Mouse (Mus musculus): ENCODE measurements around the gene Polm. TPM values are rescaled to one million over a fixed set of nuclear protein-coding genes. Genes with fewer than 3 reads are reported as not detected.
"Not testable (repeated sequence)": the region's sequence is repeated elsewhere in the genome, so short reads cannot be mapped to it uniquely, and the experiment has no call there.

The Polm gene
- polyA plus RNA-seq, 1 experiment: 34.2 TPM

DNA sequence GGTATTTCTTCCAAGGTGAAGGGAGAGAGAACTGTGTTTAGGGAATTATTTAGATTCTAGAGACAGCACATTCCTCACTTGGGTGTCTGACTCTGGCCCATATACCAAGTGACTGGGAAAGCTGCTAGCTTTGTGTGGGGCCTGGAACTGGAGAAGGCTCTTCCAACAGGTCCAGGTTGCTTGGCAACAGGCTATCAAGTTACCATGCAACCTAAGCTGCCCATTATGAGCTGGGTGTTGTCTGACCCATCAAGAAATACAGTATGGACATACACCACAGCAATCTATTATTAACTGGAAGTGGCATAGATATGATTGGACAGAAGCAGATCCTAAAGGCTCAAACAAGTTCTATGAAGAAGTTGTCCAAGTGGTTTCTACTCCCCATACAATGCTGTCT is 12.4 kb downstream of the Polm start:
- Histone ChIP-seq H3K4me3 (replicated peaks; ENCODE audit: extremely low read depth, low read depth, low read length) (no peak overlapping the region), H3K4me1 (ENCODE audit: control insufficient read depth, insufficient read depth, low read length) (no peaks in the 10 kb centered on the region)
- no peak for DNase-seq
- TF ChIP-seq CTCF (IDR thresholded peaks at IDR 0.05; ENCODE audit: insufficient read depth, low read length) (no peak), POLR2A (IDR thresholded peaks at IDR 0.05; ENCODE audit: borderline replicate concordance, extremely low read depth, low read depth, low read length) (no peak)

DNA sequence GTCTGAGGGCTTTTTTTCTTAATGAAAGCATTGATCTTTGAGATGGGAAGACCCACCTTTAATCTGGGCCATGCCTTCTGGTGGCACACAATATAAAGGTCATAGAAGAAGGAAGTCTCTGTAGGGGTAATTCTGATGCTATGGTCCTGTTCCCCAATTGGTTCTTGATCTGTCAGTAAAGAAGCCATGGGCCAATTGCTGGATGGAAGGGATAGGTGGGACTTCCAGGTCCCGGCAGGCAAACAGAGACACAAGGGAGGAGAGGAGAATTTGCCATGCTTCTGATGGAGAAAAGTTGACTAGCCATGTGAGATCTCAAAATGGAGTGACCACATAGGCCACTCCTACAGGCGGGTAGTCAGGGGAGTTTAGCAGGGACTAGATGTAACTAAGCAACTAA is 18.6 kb downstream of the Polm start:
- no peaks in the 10 kb centered on the region for H3K4me1 ChIP-seq (ENCODE audit: control insufficient read depth, insufficient read depth, low read length)
- TF ChIP-seq POLR2A (IDR thresholded peaks at IDR 0.05; ENCODE audit: borderline replicate concordance, extremely low read depth, low read depth, low read length): no peak
- TF ChIP-seq CTCF (IDR thresholded peaks at IDR 0.05; ENCODE audit: insufficient read depth, low read length): no peak
- 60% methylated on average over 2 of the region's 2 CpGs for WGBS

DNA sequence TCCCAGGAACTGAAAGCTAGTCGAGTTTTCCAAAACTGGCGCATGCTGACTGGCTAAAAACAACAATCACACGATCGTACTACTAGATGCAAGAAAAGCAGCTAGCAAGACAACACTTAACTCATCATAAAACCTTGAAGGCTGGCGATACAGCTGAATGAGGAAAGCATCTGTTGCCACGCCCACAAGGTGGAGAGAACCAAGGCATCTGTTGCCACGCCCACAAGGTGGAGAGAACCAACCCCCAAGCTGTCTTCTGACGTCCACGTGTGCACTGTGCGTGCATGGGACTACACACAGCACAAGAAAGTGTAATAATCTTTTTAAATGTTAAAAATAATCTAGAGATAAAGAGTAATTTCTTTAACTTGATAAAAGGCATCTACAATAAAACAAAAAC is 24.4 kb downstream of the Polm start:
- no peak for DNase-seq
- TF ChIP-seq POLR2A (IDR thresholded peaks at IDR 0.05; ENCODE audit: borderline replicate concordance, extremely low read depth, low read depth, low read length): no peak
- no peak for TF ChIP-seq CTCF (IDR thresholded peaks at IDR 0.05; ENCODE audit: insufficient read depth, low read length)
- no peak overlapping the region for H3K4me3 ChIP-seq (replicated peaks; ENCODE audit: extremely low read depth, low read depth, low read length)
- WGBS: 64% methylated on average over 10 of the region's 10 CpGs
- H3K4me1 ChIP-seq (ENCODE audit: control insufficient read depth, insufficient read depth, low read length): no peaks in the 10 kb centered on the region

More for the DNA sequence above, 18.6 kb downstream of the Polm start:
- DNase-seq: no peak
- no peak overlapping the region for H3K4me3 ChIP-seq (replicated peaks; ENCODE audit: extremely low read depth, low read depth, low read length)

DNA sequence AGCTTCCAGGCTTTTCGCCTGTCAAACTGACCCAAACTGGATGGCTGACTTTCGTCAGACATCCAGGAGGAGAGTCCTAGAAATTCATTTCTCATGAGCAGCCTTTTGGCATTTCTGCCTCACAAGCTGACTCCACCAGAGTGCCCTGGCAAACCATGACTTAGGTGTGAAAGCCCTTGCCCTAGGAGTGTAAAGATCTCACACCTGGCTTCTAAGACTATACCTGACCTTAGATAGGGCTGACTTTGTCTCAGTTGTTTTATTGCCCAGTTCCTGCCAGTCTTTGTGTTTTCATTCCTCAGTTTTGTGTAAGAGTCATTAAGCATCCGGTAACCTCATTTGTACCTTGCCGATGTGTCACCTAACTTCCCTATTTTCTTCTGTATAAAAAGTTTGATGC is 28.3 kb downstream of the Polm start:
- WGBS: 87% methylated on average over 4 of the region's 4 CpGs
- DNase-seq; H3K4me3 ChIP-seq (replicated peaks; ENCODE audit: extremely low read depth, low read depth, low read length); H3K4me1 ChIP-seq (ENCODE audit: control insufficient read depth, insufficient read depth, low read length): not testable (repeated sequence)

DNA sequence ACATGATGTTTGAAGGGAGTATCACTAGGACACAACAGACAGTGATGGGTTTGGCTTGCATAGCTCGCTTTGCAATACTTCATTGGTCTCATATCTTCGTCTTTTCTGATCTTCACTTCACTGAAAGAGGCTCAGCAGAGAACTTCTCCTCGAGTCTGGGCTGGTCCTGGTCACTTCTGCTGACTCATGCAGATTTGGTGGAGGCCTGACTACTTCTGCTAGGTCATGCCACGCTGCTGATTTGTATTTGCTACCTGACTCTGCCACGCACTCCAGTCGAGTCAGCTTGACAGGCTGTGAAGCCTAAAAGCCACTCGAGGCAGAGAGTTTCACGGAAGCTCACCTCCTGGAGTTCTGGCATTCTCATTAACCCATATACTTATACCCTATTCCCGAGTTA is 29.9 kb downstream of the Polm start:
- DNase-seq: no peak
- Histone ChIP-seq H3K4me3 (replicated peaks; ENCODE audit: extremely low read depth, low read depth, low read length) (no peak overlapping the region), H3K4me1 (ENCODE audit: control insufficient read depth, insufficient read depth, low read length) (peaks cover under 1% of the 10 kb centered on the region; the same call in 1 of the 2 replicates)
- 86% methylated on average over 9 of the region's 9 CpGs for WGBS
- no peak for TF ChIP-seq POLR2A (IDR thresholded peaks at IDR 0.05; ENCODE audit: borderline replicate concordance, extremely low read depth, low read depth, low read length)
- TF ChIP-seq CTCF (IDR thresholded peaks at IDR 0.05; ENCODE audit: insufficient read depth, low read length): no peak

DNA sequence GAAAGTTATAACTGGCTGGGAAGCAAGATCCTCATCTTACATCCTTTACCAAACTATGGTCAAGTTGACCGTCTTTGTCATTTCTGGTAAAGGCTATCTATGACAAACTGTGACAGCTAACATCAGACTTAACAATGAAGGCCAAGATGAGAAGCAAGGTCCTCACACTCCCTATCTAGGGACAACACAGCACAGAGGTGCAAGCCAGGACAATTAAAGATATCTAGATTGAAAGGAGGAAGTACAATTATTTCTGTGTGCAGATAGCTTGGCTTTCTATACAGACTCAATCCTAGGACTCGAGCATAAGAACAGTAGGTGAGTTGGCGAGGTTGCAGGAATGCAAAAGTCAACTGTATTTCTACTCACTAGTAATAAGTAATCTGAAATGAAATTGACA is 32.1 kb downstream of the Polm start:
- no peak for DNase-seq
- Histone ChIP-seq H3K4me1 (ENCODE audit: control insufficient read depth, insufficient read depth, low read length) (peaks cover 9% of the 10 kb centered on the region; the same call in 1 of the 2 replicates), H3K4me3 (replicated peaks; ENCODE audit: extremely low read depth, low read depth, low read length) (no peak overlapping the region)
- no peak for TF ChIP-seq CTCF (IDR thresholded peaks at IDR 0.05; ENCODE audit: insufficient read depth, low read length)
- no peak for TF ChIP-seq POLR2A (IDR thresholded peaks at IDR 0.05; ENCODE audit: borderline replicate concordance, extremely low read depth, low read depth, low read length)
- 71% methylated on average over 3 of the region's 3 CpGs for WGBS

DNA sequence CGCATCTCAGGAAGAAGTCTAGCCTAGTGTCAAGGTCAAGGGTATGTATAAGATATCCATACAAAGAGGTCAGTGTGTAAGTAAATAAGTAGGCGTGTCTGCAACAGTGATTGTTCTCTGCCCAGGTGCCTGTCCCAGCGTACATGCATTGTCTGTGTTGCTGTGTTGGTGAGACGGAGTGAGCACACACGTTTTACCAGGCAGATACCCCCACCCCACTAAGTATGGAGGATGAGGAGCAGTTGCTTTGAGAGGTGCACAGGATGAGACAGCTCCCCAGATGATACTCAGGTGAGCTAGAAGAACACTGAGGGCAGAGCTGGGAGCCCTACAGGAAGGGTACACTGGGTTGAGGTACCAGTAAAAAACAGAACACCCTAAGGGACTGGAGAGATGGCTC is 33.6 kb downstream of the Polm start:
- TF ChIP-seq CTCF (IDR thresholded peaks at IDR 0.05; ENCODE audit: insufficient read depth, low read length) (no peak), POLR2A (IDR thresholded peaks at IDR 0.05; ENCODE audit: borderline replicate concordance, extremely low read depth, low read depth, low read length) (no peak)
- WGBS: 46% methylated on average over 5 of the region's 5 CpGs
- Histone ChIP-seq H3K4me3 (replicated peaks; ENCODE audit: extremely low read depth, low read depth, low read length) (no peak overlapping the region), H3K4me1 (ENCODE audit: control insufficient read depth, insufficient read depth, low read length) (peaks cover 15% of the 10 kb centered on the region)
- no peak for DNase-seq

DNA sequence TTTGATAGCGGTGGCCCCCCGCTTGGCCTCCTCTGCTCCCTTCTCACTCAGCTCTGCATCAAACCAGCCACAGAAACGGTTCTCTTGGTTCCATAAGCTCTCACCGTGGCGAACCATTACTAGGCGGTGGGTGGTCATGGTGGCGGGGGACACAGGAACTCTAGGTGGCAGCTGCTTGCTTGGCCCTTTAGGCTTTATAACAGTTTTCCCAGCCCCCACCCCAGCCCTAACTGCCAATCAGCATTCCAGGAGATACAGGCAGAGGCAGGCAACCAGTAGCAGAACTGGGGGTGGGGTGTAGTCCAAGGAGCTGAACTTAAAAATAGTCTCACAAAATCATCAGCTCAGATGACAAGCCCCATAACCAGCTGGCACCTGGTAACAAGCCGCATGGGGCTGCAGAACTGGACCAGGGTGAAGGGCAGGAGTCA is 34.2 kb downstream of the Polm start, which contains the start of gene Pgam2:
Gene Pgam2 (minus strand): TSS at position 183 of the 431 bp plus-strand sequence.
- TF ChIP-seq CTCF (IDR thresholded peaks at IDR 0.05; ENCODE audit: insufficient read depth, low read length) (no peak), POLR2A (IDR thresholded peaks at IDR 0.05; ENCODE audit: borderline replicate concordance, extremely low read depth, low read depth, low read length) (0 out of 2 replicates have a peak, but pooled peaks have one; percentile 15)
- WGBS: 38% methylated on average over 8 of the region's 8 CpGs
- Histone ChIP-seq H3K4me1 (ENCODE audit: control insufficient read depth, insufficient read depth, low read length) (peaks cover 15% of the 10 kb centered on the region), H3K4me3 (replicated peaks; ENCODE audit: extremely low read depth, low read depth, low read length) (no peak within 1 kb of the TSS)
- no peak for DNase-seq

DNA sequence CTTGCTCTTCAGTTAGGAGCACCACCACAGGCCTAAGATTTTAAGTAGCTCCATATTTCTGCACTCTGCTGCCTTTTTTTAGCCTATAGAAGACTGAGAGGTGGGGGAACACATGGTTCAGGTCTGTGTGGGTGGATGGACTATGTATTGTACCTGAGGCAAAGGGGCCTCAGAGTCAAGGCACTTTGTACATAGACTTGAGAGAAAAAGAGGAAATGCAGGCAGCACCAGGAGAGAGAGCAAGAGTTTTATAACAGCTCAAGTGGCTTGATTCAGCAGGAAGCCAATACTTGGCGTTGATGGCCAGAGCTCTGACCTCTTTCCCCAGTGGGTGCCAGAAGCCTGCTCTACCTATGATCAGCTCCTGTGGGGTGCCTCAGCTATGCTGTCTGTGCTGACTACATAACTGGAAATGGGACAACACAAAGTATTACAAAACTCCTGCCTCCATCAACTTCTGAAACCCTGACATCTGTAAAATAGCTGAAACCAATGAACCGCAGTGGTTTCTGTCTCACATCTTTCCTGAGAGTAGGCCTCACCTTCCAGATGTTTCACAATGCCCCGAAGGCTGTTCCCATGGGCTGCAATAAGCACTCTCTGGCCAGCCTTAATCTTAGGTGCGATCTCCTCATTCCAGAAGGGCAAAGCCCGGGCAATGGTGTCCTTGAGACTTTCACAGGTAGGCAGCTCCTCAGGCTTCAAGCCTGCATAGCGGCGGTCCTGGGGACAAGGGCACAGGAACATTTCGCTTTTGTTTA is 35.2 kb downstream of the Polm start:
- Histone ChIP-seq H3K4me1 (ENCODE audit: control insufficient read depth, insufficient read depth, low read length) (peaks cover 15% of the 10 kb centered on the region), H3K4me3 (replicated peaks; ENCODE audit: extremely low read depth, low read depth, low read length) (no peak overlapping the region)
- no peak for DNase-seq
- TF ChIP-seq CTCF (IDR thresholded peaks at IDR 0.05; ENCODE audit: insufficient read depth, low read length) (no peak), POLR2A (IDR thresholded peaks at IDR 0.05; ENCODE audit: borderline replicate concordance, extremely low read depth, low read depth, low read length) (no peak)
- WGBS: 45% methylated on average over 8 of the region's 8 CpGs

DNA sequence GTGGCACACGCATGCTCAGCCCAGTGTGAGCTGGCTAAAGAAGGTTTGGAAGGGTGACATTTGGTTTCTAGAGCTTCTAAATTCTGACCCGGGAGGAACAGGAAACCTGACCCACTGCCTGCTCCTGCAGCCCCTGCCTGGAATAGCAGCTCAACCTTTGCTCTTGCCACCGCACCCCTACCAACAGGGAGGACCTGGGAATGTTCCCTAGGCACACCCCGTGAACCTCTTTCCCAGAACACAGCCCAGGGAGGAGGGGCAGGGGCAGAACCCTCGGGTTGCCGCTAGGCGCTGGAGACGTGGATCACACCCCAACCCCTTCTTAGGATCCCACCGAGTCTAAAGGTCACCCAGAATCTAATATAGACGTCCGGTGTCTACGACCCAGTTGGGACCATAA is 35.8 kb downstream of the Polm start:
- Histone ChIP-seq H3K4me3 (replicated peaks; ENCODE audit: extremely low read depth, low read depth, low read length) (no peak overlapping the region), H3K4me1 (ENCODE audit: control insufficient read depth, insufficient read depth, low read length) (peaks cover 15% of the 10 kb centered on the region)
- 62% methylated on average over 12 of the region's 12 CpGs for WGBS
- TF ChIP-seq POLR2A (IDR thresholded peaks at IDR 0.05; ENCODE audit: borderline replicate concordance, extremely low read depth, low read depth, low read length) (no peak), CTCF (IDR thresholded peaks at IDR 0.05; ENCODE audit: insufficient read depth, low read length) (no peak)
- DNase-seq: no peak

Measured in lung, adult 2 months (tissue).